Mouse (Mus musculus) midbrain, embryonic 13.5 days (tissue): ENCODE measurements at regions not wholly inside any gene's neighbourhood (a gene's known extent, or its start where the extent isn't known, plus 50 kb on each side); places are given as distances from the start of the nearest gene placed in this dataset.

Experiments
- ATAC-seq: fragments of 200-750 bp; cut with Nextera tagmentation; 2 replicates; pipeline ENCODE4 v1.8.0; 2017; ENCODE audit warnings: mild to moderate bottlenecking, moderate TSS enrichment, moderate library complexity
- H3K27ac ChIP-seq: fragments of 300-500 bp; sonication (generic); 2 replicates; pipeline ENCODE4 v1.5.1; 2015; ENCODE audit warnings: inconsistent platforms, mild to moderate bottlenecking, moderate library complexity
- H3K27me3 ChIP-seq: fragments of 300-500 bp; sonication (generic); 2 replicates; pipeline ENCODE4 v1.6.1; 2015; ENCODE audit warnings: mild to moderate bottlenecking, inconsistent platforms
- H3K36me3 ChIP-seq: fragments of 300-500 bp; sonication (generic); 2 replicates; pipeline ENCODE4 v1.6.1; 2015; ENCODE audit warnings: mild to moderate bottlenecking, inconsistent platforms
- H3K4me1 ChIP-seq: fragments of 300-500 bp; sonication (generic); replicated peaks from 2 replicates; pipeline ENCODE4 v1.6.1; 2015; ENCODE audit warnings: inconsistent platforms
- H3K4me2 ChIP-seq: fragments of 300-500 bp; sonication (generic); replicated peaks from 2 replicates; pipeline ENCODE4 v1.6.1; 2015; ENCODE audit warnings: moderate library complexity, mild to moderate bottlenecking, inconsistent platforms
- H3K4me3 ChIP-seq: fragments of 300-500 bp; sonication (generic); replicated peaks from 2 replicates; pipeline ENCODE4 v1.5.1; 2015; ENCODE audit warnings: mild to moderate bottlenecking, inconsistent platforms
- H3K9ac ChIP-seq: fragments of 300-500 bp; sonication (generic); replicated peaks from 2 replicates; pipeline ENCODE4 v1.6.1; 2015; ENCODE audit warnings: mild to moderate bottlenecking, inconsistent platforms
- H3K9me3 ChIP-seq: fragments of 300-500 bp; sonication (generic); 2 replicates; pipeline ENCODE4 v1.6.1; 2016; ENCODE audit warnings: mild to moderate bottlenecking, inconsistent platforms
- WGBS: fragments of 180-500 bp; shearing (Covaris S2); methylation state at CpG from one replicate; pipeline ENCODE4 v1.1.7; 2015; 5-methylcytosine and 5-hydroxymethylcytosine counted together

DNA sequence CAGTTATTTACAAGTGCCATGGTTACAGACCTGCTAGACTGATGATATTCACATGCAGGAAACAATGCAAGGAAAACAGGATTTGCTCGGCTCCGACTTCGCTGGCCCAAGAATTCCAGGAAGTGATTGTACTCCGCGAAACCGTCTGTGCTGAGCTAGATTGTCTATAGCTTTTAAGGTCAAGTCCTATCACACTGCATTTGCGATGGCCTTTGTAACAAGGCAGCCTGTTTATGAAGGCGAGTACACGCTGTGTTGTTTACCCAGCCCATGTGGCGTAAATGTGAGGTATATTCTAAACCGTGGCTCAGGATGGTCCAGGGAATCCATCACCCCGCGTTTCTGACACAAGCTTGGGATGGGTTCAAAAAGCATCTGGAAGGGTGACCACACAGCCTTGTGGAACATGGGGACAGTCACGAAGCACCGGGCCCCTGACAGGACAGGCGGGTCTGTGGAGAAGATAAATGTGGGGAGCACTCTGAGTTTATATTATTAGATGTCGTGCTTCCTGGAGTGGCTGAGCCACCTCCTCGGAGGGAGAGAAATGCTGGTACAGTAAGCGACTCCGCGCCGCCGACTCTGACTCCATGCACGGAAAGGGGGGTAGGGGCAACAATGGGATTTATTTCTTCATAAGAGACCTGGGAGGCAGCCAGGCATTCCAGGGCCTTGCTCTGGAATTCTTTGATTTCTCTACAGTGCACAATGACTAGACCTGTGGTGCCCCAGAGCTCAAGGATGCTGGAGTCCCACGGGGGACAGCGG, 114.9 kb upstream of the Phactr1 start:
- no peak overlapping the region for H3K9ac ChIP-seq
- ATAC-seq: no peak
- no peak overlapping the region for H3K4me3 ChIP-seq

DNA sequence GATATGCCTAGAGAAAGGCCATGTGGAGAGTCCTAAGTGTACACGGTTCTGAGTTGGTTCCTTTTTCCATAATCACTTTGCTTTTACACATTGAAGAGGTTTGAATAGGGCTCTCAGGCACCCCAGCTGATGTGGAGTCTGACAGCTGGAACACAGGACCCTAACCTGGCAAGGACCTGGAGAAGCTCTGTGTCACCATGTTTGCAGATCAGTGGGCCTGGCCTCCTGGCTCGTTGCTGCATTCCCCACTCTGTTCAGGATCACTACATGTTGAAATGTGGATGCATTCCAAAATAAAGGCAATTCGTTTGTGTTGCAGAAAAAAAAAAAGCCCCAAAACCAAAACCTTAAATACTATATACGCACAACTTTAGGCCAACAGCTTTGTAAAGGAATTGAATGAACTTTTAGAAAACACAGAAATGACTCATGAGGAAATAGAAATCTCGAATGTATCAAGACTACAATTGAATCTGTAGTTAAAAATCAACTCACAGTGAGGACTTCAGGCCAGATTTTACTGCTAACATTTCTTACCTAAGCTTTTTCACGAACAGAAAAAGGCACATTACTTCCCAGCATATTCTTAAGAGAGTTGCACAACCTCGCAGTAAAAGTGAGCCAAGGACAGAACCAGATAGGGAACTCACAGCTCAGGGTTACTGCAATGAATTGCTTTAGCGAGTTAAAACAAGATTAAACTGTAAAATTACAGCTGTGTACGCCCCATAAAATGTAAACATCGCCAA, 109.6 kb upstream of the Phactr1 start:
- Histone ChIP-seq H3K27me3 (no peaks in the 10 kb centered on the region), H3K27ac (no peak overlapping the region), H3K4me3 (no peak overlapping the region), H3K9me3 (no peaks in the 10 kb centered on the region), H3K4me2 (no peak overlapping the region), H3K36me3 (no peaks in the 10 kb centered on the region), H3K4me1 (0 out of 2 replicates have a peak, but pooled peaks cover under 1% of the 10 kb centered on the region), H3K9ac (no peak overlapping the region)
- ATAC-seq: no peak
- 89% methylated on average over 10 of the region's 10 CpGs for WGBS

More for the DNA sequence above, 114.9 kb upstream of the Phactr1 start:
- Histone ChIP-seq H3K36me3 (no peaks in the 10 kb centered on the region), H3K4me2 (no peak overlapping the region), H3K4me1 (0 out of 2 replicates have a peak, but pooled peaks cover 6% of the 10 kb centered on the region), H3K27me3 (no peaks in the 10 kb centered on the region), H3K27ac (no peak overlapping the region), H3K9me3 (no peaks in the 10 kb centered on the region)
- WGBS: 75% methylated on average over 26 of the region's 26 CpGs

DNA sequence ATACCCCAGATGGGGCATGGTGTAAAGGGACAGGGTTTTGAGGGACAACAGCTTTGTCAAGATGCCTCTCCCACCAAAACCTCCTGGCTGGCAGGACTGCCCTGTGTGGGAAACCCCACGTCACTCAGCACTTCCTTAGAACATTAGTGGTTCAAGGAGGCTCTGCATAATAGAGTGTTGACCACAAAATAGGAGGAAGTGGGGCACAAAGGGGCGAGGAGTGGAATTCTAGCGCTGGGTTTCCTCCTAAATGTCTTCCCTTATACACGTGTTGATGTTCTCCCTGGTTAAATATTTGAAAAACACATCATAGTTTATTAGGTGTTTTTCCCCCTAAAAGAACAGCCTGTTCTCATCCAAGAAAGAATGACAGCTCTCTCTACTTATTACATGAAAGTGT, 106.2 kb upstream of the Phactr1 start:
- Histone ChIP-seq H3K27ac (no peak overlapping the region), H3K4me2 (no peak overlapping the region), H3K27me3 (no peaks in the 10 kb centered on the region), H3K9ac (no peak overlapping the region), H3K4me1 (no peaks in the 10 kb centered on the region), H3K4me3 (no peak overlapping the region), H3K9me3 (no peaks in the 10 kb centered on the region), H3K36me3 (no peaks in the 10 kb centered on the region)
- WGBS: 67% methylated on average over 4 of the region's 4 CpGs
- no peak for ATAC-seq

DNA sequence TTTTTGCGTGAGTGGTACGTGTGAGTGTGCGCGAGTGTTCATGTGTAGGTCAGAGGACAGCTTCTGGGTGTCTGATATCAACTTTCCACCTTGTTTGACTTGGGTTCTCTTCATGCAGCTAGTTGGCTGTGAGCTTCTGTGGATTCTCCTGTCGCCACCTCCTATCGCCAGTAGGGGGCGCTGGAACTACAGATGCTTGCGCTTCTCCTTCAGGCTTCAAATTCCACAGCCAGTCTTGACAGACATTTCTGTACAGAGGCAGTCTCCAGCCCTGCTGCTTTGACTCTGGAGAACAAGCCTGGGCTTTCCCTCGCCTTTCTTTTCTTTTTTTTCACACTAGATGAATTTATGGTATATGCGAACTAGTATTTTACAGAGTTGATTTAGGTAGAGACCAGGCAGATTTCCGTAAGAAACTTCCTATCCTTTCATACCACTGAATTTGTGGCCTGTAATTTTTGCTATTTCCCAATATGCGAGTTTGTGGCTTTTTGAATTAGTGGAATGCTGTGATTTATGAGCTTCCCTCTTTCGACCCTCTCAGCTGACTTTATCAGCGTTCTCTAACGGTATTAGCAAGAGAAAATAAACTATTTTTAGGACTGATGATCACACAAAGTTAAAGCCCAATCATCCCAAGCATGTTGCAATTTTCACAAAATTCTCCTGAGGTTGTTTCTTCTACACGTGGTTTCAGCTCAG, 104.5 kb upstream of the Phactr1 start:
- WGBS: 39% methylated on average over 16 of the region's 16 CpGs
- Histone ChIP-seq H3K4me3 (no peak overlapping the region), H3K36me3 (no peaks in the 10 kb centered on the region), H3K4me1 (no peaks in the 10 kb centered on the region), H3K9me3 (no peaks in the 10 kb centered on the region), H3K9ac (no peak overlapping the region), H3K4me2 (no peak overlapping the region), H3K27me3 (no peaks in the 10 kb centered on the region), H3K27ac (no peak overlapping the region)
- no peak for ATAC-seq

DNA sequence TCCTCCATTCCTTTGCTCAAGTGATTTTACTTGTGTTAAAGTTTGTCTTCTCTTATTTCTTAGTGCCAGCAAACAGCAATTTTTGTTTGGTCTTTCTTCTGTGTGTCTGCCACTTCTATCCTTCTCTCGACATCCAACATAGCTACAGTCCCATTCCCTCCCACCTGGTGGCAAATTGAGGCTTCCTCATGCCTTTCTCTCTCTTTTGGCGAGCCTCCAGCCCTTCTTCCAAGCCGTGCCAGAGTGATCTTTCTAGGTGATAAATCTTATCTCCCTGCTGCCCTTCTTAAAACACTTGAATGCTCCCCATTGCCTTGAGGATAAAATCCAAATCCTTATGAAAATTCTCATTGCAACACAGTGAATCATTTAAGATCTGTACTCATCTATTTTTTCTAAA, 101.0 kb upstream of the Phactr1 start:
- H3K9me3 ChIP-seq: no peaks in the 10 kb centered on the region
- H3K4me2 ChIP-seq: no peak overlapping the region
- H3K4me3 ChIP-seq: no peak overlapping the region
- no peaks in the 10 kb centered on the region for H3K27me3 ChIP-seq
- H3K36me3 ChIP-seq: no peaks in the 10 kb centered on the region
- 71% methylated on average over 3 of the region's 3 CpGs for WGBS
- no peak overlapping the region for H3K27ac ChIP-seq
- no peaks in the 10 kb centered on the region for H3K4me1 ChIP-seq
- ATAC-seq: no peak
- H3K9ac ChIP-seq: no peak overlapping the region

DNA sequence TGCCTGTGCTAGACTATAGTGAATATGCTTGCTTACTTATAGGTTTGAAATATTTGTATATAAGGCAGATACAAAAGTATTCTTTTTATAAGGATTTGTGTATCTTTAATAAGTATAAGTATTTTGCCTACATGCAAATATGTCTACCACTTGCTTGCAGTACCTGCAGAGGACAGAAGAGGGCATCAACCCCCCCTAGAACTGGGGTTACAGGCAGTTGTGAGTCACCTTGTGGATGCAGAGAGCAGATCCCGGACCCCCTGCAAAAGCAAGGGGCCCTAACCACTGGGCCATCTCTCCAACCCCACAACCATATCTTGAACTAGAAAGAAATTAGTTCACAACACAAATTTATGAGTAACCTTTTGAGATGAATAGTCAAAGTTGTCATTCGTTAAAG, 91.3 kb upstream of the Phactr1 start:
- H3K4me3 ChIP-seq: no peak overlapping the region
- no peaks in the 10 kb centered on the region for H3K27me3 ChIP-seq
- H3K4me1 ChIP-seq: no peaks in the 10 kb centered on the region
- 85% methylated on average over 2 of the region's 2 CpGs for WGBS
- ATAC-seq: no peak
- H3K4me2 ChIP-seq: no peak overlapping the region
- H3K9ac ChIP-seq: no peak overlapping the region
- H3K27ac ChIP-seq: no peak overlapping the region
- H3K36me3 ChIP-seq: no peaks in the 10 kb centered on the region
- no peaks in the 10 kb centered on the region for H3K9me3 ChIP-seq

DNA sequence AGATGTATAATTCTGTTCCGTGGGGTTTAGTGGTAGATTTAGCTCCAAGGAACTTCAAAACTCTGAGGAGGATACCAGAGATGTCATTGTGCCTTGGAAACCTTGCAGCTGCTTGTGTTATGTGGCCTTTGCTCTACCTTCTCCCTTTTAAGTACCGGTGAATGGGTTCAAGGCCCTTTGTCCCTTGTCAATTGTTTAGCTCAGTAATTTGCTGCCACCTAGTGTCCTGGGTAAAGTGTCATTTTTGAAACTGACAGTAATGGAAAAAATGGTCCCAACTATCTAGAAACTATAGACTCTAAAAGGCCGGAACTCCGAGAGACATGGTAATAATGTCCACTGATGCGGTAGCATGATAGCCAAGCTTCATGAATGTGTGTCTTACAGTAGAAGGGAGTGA, 90.8 kb upstream of the Phactr1 start:
- Histone ChIP-seq H3K4me3 (no peak overlapping the region), H3K9ac (no peak overlapping the region), H3K4me1 (no peaks in the 10 kb centered on the region), H3K36me3 (no peaks in the 10 kb centered on the region), H3K9me3 (no peaks in the 10 kb centered on the region), H3K27me3 (no peaks in the 10 kb centered on the region), H3K4me2 (no peak overlapping the region), H3K27ac (no peak overlapping the region)
- WGBS: 78% methylated on average over 5 of the region's 5 CpGs
- no peak for ATAC-seq

DNA sequence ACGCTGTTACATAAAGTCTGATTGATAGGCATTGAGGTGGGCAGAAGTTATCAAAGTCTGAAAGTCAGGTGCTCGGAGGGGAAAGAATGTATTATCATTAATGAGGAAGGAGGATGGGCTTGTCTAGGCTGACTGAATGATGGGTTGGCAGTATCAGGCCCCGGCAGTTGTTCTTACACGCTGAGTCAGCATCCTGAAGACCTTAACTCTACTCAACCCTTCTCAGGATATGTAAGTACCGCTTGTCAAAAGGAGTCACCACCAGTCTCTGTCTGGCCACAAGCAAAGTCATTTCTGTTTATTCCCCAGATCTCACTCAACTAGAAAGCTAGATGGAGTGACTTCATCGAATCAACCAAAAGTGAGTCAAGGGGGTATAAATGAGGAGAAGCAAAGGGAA, 90.0 kb upstream of the Phactr1 start:
- no peak for ATAC-seq
- H3K9me3 ChIP-seq: no peaks in the 10 kb centered on the region
- H3K4me3 ChIP-seq: no peak overlapping the region
- H3K27ac ChIP-seq: no peak overlapping the region
- no peak overlapping the region for H3K9ac ChIP-seq
- no peaks in the 10 kb centered on the region for H3K36me3 ChIP-seq
- no peaks in the 10 kb centered on the region for H3K4me1 ChIP-seq
- H3K4me2 ChIP-seq: no peak overlapping the region
- H3K27me3 ChIP-seq: no peaks in the 10 kb centered on the region
- 83% methylated on average over 6 of the region's 6 CpGs for WGBS

DNA sequence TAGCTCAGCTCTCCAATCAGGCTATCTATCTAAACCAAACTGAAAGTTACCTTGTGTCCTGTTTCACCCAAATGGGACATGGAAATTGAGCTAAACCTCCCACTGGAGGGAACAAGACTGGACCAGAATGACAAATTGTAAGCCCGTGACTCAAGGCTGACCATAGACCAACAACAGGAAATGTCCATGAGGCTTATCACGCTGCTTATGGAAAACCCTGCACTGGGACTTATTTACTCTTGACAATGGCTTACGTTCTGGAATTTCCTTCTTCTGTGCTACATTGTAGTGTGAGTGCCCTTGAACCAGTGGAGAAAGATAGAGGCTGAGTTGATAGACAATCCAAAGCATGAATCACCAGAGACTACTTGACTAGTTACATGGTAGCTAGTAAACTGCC, 87.5 kb upstream of the Phactr1 start:
- H3K27ac ChIP-seq: no peak overlapping the region
- no peaks in the 10 kb centered on the region for H3K36me3 ChIP-seq
- no peaks in the 10 kb centered on the region for H3K9me3 ChIP-seq
- no peak overlapping the region for H3K9ac ChIP-seq
- no peaks in the 10 kb centered on the region for H3K4me1 ChIP-seq
- 93% methylated on average over 3 of the region's 3 CpGs for WGBS
- no peak overlapping the region for H3K4me2 ChIP-seq
- H3K4me3 ChIP-seq: no peak overlapping the region
- ATAC-seq: no peak
- no peaks in the 10 kb centered on the region for H3K27me3 ChIP-seq

DNA sequence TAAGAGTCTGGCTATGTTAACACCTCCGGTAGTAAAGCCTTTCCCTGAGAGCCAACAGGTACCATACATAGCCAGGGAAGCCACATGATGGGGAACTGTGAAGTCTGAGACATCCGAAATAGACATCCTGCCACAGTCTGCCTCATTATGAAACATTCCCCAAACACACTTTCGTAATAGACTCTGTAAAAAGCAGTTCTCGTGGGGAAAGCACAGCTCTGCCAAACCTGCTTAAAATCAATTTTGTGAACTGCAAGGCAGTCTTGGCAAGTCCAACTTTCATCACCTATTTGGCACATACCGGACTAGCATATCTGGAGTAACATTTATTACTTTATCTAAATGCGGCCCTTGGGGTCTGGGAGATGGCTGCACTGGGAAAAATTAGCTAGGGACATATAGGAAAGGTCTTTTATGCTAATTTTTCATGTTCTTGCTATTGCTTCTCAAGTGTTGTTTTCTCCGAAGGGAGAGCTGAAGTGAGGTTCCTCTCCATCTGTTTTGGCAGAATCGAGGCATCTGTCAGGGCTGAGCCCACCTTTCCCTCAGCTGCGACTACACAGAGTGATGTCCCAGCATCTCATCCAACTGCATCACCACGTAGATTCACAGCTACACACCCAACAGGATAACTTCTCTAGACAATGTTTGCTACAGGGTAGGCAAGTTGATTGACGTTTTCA, 86.8 kb upstream of the Phactr1 start:
- no peak overlapping the region for H3K27ac ChIP-seq
- no peak for ATAC-seq
- no peaks in the 10 kb centered on the region for H3K9me3 ChIP-seq
- no peak overlapping the region for H3K4me2 ChIP-seq
- no peaks in the 10 kb centered on the region for H3K27me3 ChIP-seq
- H3K36me3 ChIP-seq: no peaks in the 10 kb centered on the region
- H3K4me1 ChIP-seq: no peaks in the 10 kb centered on the region
- WGBS: 90% methylated on average over 11 of the region's 11 CpGs
- no peak overlapping the region for H3K9ac ChIP-seq
- no peak overlapping the region for H3K4me3 ChIP-seq

DNA sequence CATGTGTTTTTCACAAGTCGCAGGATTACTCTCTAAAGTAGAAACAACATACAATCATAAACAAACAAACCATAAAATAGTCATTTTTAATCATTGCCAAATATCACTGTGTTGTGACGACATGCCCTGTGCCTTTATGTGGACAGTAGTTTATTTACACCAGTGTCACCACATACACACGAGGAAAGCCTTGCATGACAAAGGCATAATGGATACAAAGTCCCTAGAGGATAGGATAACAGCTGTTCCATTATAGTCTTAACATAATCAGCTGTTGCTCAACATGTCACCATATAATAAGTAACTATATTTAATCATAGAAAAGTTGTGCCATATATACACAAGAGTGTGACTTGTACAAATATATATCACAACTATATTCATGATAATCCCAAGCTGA, 85.2 kb upstream of the Phactr1 start:
- Histone ChIP-seq H3K4me3 (no peak overlapping the region), H3K4me1 (no peaks in the 10 kb centered on the region), H3K9ac (no peak overlapping the region), H3K4me2 (no peak overlapping the region), H3K27me3 (no peaks in the 10 kb centered on the region), H3K9me3 (no peaks in the 10 kb centered on the region), H3K36me3 (no peaks in the 10 kb centered on the region), H3K27ac (no peak overlapping the region)
- 55% methylated on average over 3 of the region's 3 CpGs for WGBS
- no peak for ATAC-seq

DNA sequence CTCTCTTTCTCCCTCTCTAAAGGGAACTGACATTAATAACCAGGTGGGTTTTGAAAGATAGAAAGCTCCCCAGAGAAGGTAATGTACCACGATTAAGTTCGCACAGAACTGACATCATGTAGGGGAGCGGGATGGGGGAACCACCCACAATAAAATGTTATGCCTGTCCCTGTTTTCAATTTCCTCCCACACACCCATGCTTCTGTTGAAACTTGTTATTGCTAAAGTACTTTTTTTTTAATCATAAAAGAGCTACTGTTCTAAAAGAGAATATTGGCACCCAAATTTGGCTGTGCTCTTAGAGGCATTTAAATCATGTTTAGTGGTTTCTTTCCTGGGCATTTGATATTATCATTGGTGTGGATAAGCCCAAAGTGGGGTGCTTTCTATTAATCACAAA, 82.6 kb upstream of the Phactr1 start:
- no peak overlapping the region for H3K4me2 ChIP-seq
- no peak for ATAC-seq
- H3K4me1 ChIP-seq: no peaks in the 10 kb centered on the region
- no peaks in the 10 kb centered on the region for H3K27me3 ChIP-seq
- no peak overlapping the region for H3K27ac ChIP-seq
- H3K4me3 ChIP-seq: no peak overlapping the region
- H3K36me3 ChIP-seq: no peaks in the 10 kb centered on the region
- no peak overlapping the region for H3K9ac ChIP-seq
- WGBS: 91% methylated on average over 3 of the region's 3 CpGs
- no peaks in the 10 kb centered on the region for H3K9me3 ChIP-seq
